Mouse (Mus musculus) embryonic facial prominence, embryonic 11.5 days (tissue): ENCODE measurements around the gene Arl8b. TPM values are rescaled to one million over a fixed set of nuclear protein-coding genes. Genes with fewer than 3 reads are reported as not detected.
"Not testable (repeated sequence)": the region's sequence is repeated elsewhere in the genome, so short reads cannot be mapped to it uniquely, and the experiment has no call there.

Experiments
- ATAC-seq: fragments of 200-750 bp; cut with Nextera tagmentation; replicated peaks from 2 replicates; pipeline ENCODE4 v1.8.0; 2017; ENCODE audit warnings: low read depth; ENCODE audit not compliant: insufficient number of reproducible peaks, low FRiP score, low TSS enrichment
- DNase-seq: peaks from one replicate; pipeline ENCODE4 v3.0.0-alpha.2; 2015; ENCODE audit warnings: low spot score
- H3K27ac ChIP-seq: fragments of 300-500 bp; sonication (generic); replicated peaks from 2 replicates; pipeline ENCODE4 v1.5.1; 2014; ENCODE audit warnings: mild to moderate bottlenecking, low read depth, low read length, control low read depth
- H3K27me3 ChIP-seq: fragments of 300-500 bp; sonication (generic); 2 replicates; pipeline ENCODE4 v1.6.1; 2014; ENCODE audit warnings: mild to moderate bottlenecking, low read length, moderate library complexity, mixed read lengths; ENCODE audit not compliant: control insufficient read depth, insufficient read depth
- H3K36me3 ChIP-seq: fragments of 300-500 bp; sonication (generic); replicated peaks from 2 replicates; pipeline ENCODE4 v1.6.1; 2014; ENCODE audit warnings: low read depth, mild to moderate bottlenecking, low read length, moderate library complexity, mixed read lengths; ENCODE audit not compliant: control insufficient read depth, insufficient read depth
- H3K4me1 ChIP-seq: fragments of 300-500 bp; sonication (generic); 2 replicates; pipeline ENCODE4 v1.6.1; 2014; ENCODE audit warnings: low read length, mixed read lengths; ENCODE audit not compliant: control insufficient read depth, insufficient read depth
- H3K4me2 ChIP-seq: fragments of 300-500 bp; sonication (generic); 2 replicates; pipeline ENCODE4 v1.6.1; 2014; ENCODE audit warnings: low read depth, mild to moderate bottlenecking, control low read depth, low read length, moderate library complexity
- H3K4me3 ChIP-seq: fragments of 300-500 bp; sonication (generic); 2 replicates; pipeline ENCODE4 v1.5.1; 2014; ENCODE audit warnings: low read depth, low read length, control low read depth
- H3K9ac ChIP-seq: fragments of 300-500 bp; sonication (generic); replicated peaks from 2 replicates; pipeline ENCODE4 v1.6.1; 2014; ENCODE audit warnings: mild to moderate bottlenecking, control low read depth, low read length
- H3K9me3 ChIP-seq: fragments of 300-500 bp; sonication (generic); replicated peaks from 2 replicates; pipeline ENCODE4 v1.6.1; 2016; ENCODE audit warnings: mild to moderate bottlenecking, low read length, inconsistent platforms, mixed read lengths; ENCODE audit not compliant: control insufficient read depth
- WGBS: fragments of 180-500 bp; shearing (Covaris S2); extraction: QIAGEN DNeasy Blood & Tissue Kit; methylation state at CpG from one replicate; pipeline ENCODE4 v1.1.7; 2014; 5-methylcytosine and 5-hydroxymethylcytosine counted together
- polyA plus RNA-seq: library from polyadenylated mRNA; unstranded; fragments of >200 nt; fragmentation: Nextera tagmentation; extraction: Ambion mirVana; gene quantifications from 2 replicates; pipeline ENCODE4 v1.2.1, GENCODE M21; 2014

Gene Arl8b
- polyA plus RNA-seq, 1 experiment from 2014 or later, result 83.6 TPM

GRCm38 (mm10) chr6:108861226-108861625 lies 78.3 kb downstream of the Arl8b start:
- no peaks in the 10 kb centered on the region for H3K9me3 ChIP-seq
- H3K4me1 ChIP-seq, result no peaks in the 10 kb centered on the region
- H3K4me3 ChIP-seq, result no peak overlapping the region
- no peak overlapping the region for H3K27ac ChIP-seq
- ATAC-seq (no peak), DNase-seq (no peak)
- 95% methylated on average over 1 of the region's 1 CpGs for WGBS
- no peak overlapping the region for H3K4me2 ChIP-seq
- H3K9ac ChIP-seq, result no peak overlapping the region
- H3K27me3 ChIP-seq, result no peaks in the 10 kb centered on the region
- no peaks in the 10 kb centered on the region for H3K36me3 ChIP-seq

- Histone ChIP-seq H3K9me3 (no peaks in the 10 kb centered on the region), H3K27me3 (no peaks in the 10 kb centered on the region), H3K36me3 (no peaks in the 10 kb centered on the region), H3K27ac (no peak overlapping the region), H3K4me3 (no peak overlapping the region), H3K4me2 (no peak overlapping the region), H3K4me1 (no peaks in the 10 kb centered on the region), H3K9ac (no peak overlapping the region)
- no peak; the same call in 1 of the 2 replicates for ATAC-seq
- 87% methylated on average over 2 of the region's 2 CpGs for WGBS
- no peak for DNase-seq
These were observed 79.6 kb downstream of the Arl8b start for GRCm38 (mm10) chr6:108862548-108862947.

- H3K27me3 ChIP-seq, result no peaks in the 10 kb centered on the region
- ATAC-seq (no peak), DNase-seq (no peak)
- H3K36me3 ChIP-seq, result no peaks in the 10 kb centered on the region
- 79% methylated on average over 5 of the region's 5 CpGs for WGBS
- H3K4me3 ChIP-seq, result no peak overlapping the region
- H3K9ac ChIP-seq, result no peak overlapping the region
- H3K9me3 ChIP-seq, result no peaks in the 10 kb centered on the region
- no peaks in the 10 kb centered on the region for H3K4me1 ChIP-seq
- H3K4me2 ChIP-seq, result no peak overlapping the region
- no peak overlapping the region for H3K27ac ChIP-seq
These were observed 83.4 kb downstream of the Arl8b start for GRCm38 (mm10) chr6:108866317-108866716.

GRCm38 (mm10) chr6:108869031-108869430 lies 86.1 kb downstream of the Arl8b start:
- not testable (repeated sequence) for H3K4me3 ChIP-seq, H3K27ac ChIP-seq, H3K36me3 ChIP-seq, H3K9me3 ChIP-seq, H3K27me3 ChIP-seq, H3K4me2 ChIP-seq, DNase-seq, H3K4me1 ChIP-seq, H3K9ac ChIP-seq, ATAC-seq
- WGBS, result 59% methylated on average over 2 of the region's 2 CpGs

- 88% methylated on average over 2 of the region's 2 CpGs for WGBS
- Histone ChIP-seq H3K4me3 (no peak overlapping the region), H3K27ac (no peak overlapping the region), H3K36me3 (no peaks in the 10 kb centered on the region), H3K9me3 (no peaks in the 10 kb centered on the region), H3K4me1 (no peaks in the 10 kb centered on the region), H3K4me2 (no peak overlapping the region), H3K27me3 (no peaks in the 10 kb centered on the region), H3K9ac (no peak overlapping the region)
- no peak for ATAC-seq
- DNase-seq, result no peak
These were observed 87.5 kb downstream of the Arl8b start for GRCm38 (mm10) chr6:108870421-108870820.

- H3K4me3 ChIP-seq, result no peak overlapping the region
- H3K36me3 ChIP-seq, result no peaks in the 10 kb centered on the region
- H3K4me2 ChIP-seq, result no peak overlapping the region
- 87% methylated on average over 4 of the region's 4 CpGs for WGBS
- ATAC-seq (no peak), DNase-seq (no peak)
- no peak overlapping the region for H3K27ac ChIP-seq
- no peak overlapping the region for H3K9ac ChIP-seq
- no peaks in the 10 kb centered on the region for H3K27me3 ChIP-seq
- H3K9me3 ChIP-seq, result no peaks in the 10 kb centered on the region
- no peaks in the 10 kb centered on the region for H3K4me1 ChIP-seq
These were observed 88.4 kb downstream of the Arl8b start for GRCm38 (mm10) chr6:108871251-108871650.

Other genes starting within 250 kb of the Arl8b start
- 1.5 and 1.6 TPM in 2 replicates for gene Bhlhe40, start 122.5 kb upstream of the Arl8b start, polyA plus RNA-seq
- gene Edem1, start 45.5 kb downstream of the Arl8b start, polyA plus RNA-seq, result 27.1 and 28.1 TPM in 2 replicates